ENCODE assay signal across 14 mouse cellular contexts in genomic region chr1:38665611-38666010, GRCm38 (mm10). TPM values are rescaled to one million over a fixed set of nuclear protein-coding genes. Genes with fewer than 3 reads are reported as not detected.
A peak's percentile ranks its signal among the peaks of the same experiment; 100 is the strongest.
DNase-seq lines count a peak whose midpoint lies in the region; ATAC-seq and TF ChIP-seq lines count a peak whose summit lies in the region.
"Had no signal": no experiment of that assay in that cellular context is flagged by ENCODE, and none has a peak within 500 bp of the region (broad histone marks: within the 10 kb centered on the region; RNA-seq: fewer than 3 reads in every experiment).

No protein-coding gene starts in this region.

- no peak for TF ChIP-seq POLR2A in spleen, adult 2 months (IDR thresholded peaks at IDR 0.05; ENCODE audit: low read depth, low read length)

- H3K27ac ChIP-seq in spleen, adult 2 months (ENCODE audit: insufficient read depth, low read length) = peak overlapping the region; percentile 93
- H3K27ac ChIP-seq: heart, embryonic 10.5 days; liver, embryonic 14.5 days; midbrain, embryonic 12.5 days; neural tube, embryonic 12.5 days had no signal

- DNase-seq in heart, adult 11 months = peak; percentile 74
- no peak for DNase-seq in heart, adult 9 months (ENCODE audit: low spot score in 2 of 2)
- peak; percentile 48 to 85 for DNase-seq in spleen, adult 2 months (ENCODE audit: low read depth in 1 of 2, low spot score in 2 of 2)
- DNase-seq in spleen, postnatal 4 days (ENCODE audit: low spot score in 2 of 2) = no peak
- DNase-seq in thymus, postnatal 25 days = peak; percentile 55
- DNase-seq in left cerebral cortex, adult 11 months (ENCODE audit: low spot score) = no peak
- no peak for DNase-seq in adrenal gland, postnatal 25 days
- DNase-seq: cerebellum, adult 2 months had no signal

- ATAC-seq in megakaryocyte, adult 5-6 weeks (ENCODE audit: poor library complexity, severe bottlenecking) = peak; percentile 25
- ATAC-seq: Patski had no signal

- H3K27me3 ChIP-seq in spleen, adult 2 months (ENCODE audit: control insufficient read depth, insufficient read depth, low read length) = no peaks in the 10 kb centered on the region
- H3K27me3 ChIP-seq: midbrain, embryonic 12.5 days; neural tube, embryonic 12.5 days had no signal

- no peak overlapping the region for H3K4me3 ChIP-seq in spleen, adult 2 months (ENCODE audit: extremely low read depth, insufficient read depth, insufficient read length)
- H3K4me3 ChIP-seq: heart, embryonic 10.5 days; midbrain, embryonic 12.5 days; neural tube, embryonic 12.5 days had no signal

- no peaks in the 10 kb centered on the region for H3K36me3 ChIP-seq in spleen, adult 2 months (ENCODE audit: control insufficient read depth, insufficient read depth, low read length)
- H3K36me3 ChIP-seq: heart, embryonic 10.5 days; midbrain, embryonic 12.5 days; neural tube, embryonic 12.5 days had no signal

- 4% methylated on average over 1 of the region's 1 CpGs for WGBS in spleen, adult 2 months

- peaks cover 12% of the 10 kb centered on the region for H3K4me1 ChIP-seq in spleen, adult 2 months (ENCODE audit: control insufficient read depth, insufficient read depth, insufficient read length)
- H3K4me1 ChIP-seq: midbrain, embryonic 12.5 days; neural tube, embryonic 12.5 days had no signal

- TF ChIP-seq CTCF in spleen, adult 2 months (IDR thresholded peaks at IDR 0.05; ENCODE audit: extremely low read depth, insufficient read depth, insufficient read length, insufficient replicate concordance) = no peak

RNA-seq across cellular contexts. Expression of gene Aff3, which starts 0.9 kb away (rescaled TPM):
- 20.2 and 26.9 TPM in 2 replicates for polyA plus RNA-seq in spleen, adult 2 months (2012; rRNA removed)
- 2.2 and 2.6 TPM in 2 replicates for total RNA-seq in megakaryocyte, adult 5-6 weeks (2015)
- total RNA-seq in megakaryocyte, adult 5-6 weeks (2017) = 2.2 and 2.4 TPM in 2 replicates
- total RNA-seq in adrenal gland, postnatal 25 days (2021) = 2.8 and 3.4 TPM in 2 replicates

Comparison
In these comparisons a context has a peak if more than half of its experiments do, and no peak if none do; other contexts are left out.
1. DNase-seq: peak in heart, adult 11 months (single experiment), spleen, adult 2 months (2 of 2) and thymus, postnatal 25 days (single experiment); none in heart, adult 9 months (0 of 2), spleen, postnatal 4 days (0 of 2), left cerebral cortex, adult 11 months (single experiment) and adrenal gland, postnatal 25 days (single experiment).